Mouse (Mus musculus): ENCODE data around the gene Utrn.

- no peak for TF ChIP-seq CTCF (IDR thresholded peaks at IDR 0.05; ENCODE audit: borderline replicate concordance, insufficient read depth, low read depth, low read length)
- no peak for TF ChIP-seq POLR2A (IDR thresholded peaks at IDR 0.05; ENCODE audit: borderline replicate concordance, insufficient read depth, low read length)
Measured at GRCm38 (mm10) chr10:12916376-12916775, 47.2 kb upstream of the Utrn start.
